Mouse (Mus musculus): ENCODE results near the gene Inhba. TPM values are rescaled to one million over a fixed set of nuclear protein-coding genes. Genes with fewer than 3 reads are reported as not detected.

The Inhba gene
- polyA plus RNA-seq, 1 experiment from 2014 or later, result 0.23 TPM

- Histone ChIP-seq H3K36me3 (no peaks in the 10 kb centered on the region), H3K9me3 (no peaks in the 10 kb centered on the region), H3K4me1 (replicated peaks) (peaks cover 18% of the 10 kb centered on the region), H3K4me2 (replicated peaks) (peak overlapping the region; percentile 75), H3K4me3 (replicated peaks) (peak overlapping the region; percentile 43), H3K27ac (no peak overlapping the region), H3K27me3 (peaks cover 40% of the 10 kb centered on the region), H3K9ac (replicated peaks) (peak overlapping the region; percentile 51)
- ATAC-seq, result peak; percentile 95
- 6% methylated on average over 19 of the region's 19 CpGs for WGBS
Observed at GRCm38 (mm10) chr13:16012243-16012887, 714 bp downstream of the Inhba start.

- Histone ChIP-seq H3K9ac (replicated peaks) (no peak overlapping the region), H3K4me1 (replicated peaks) (peaks cover 24% of the 10 kb centered on the region), H3K27me3 (peaks cover 57% of the 10 kb centered on the region), H3K36me3 (no peaks in the 10 kb centered on the region), H3K9me3 (no peaks in the 10 kb centered on the region), H3K4me2 (replicated peaks) (no peak overlapping the region), H3K27ac (no peak overlapping the region), H3K4me3 (replicated peaks) (no peak overlapping the region)
- 67% methylated on average over 3 of the region's 3 CpGs for WGBS
- no peak for ATAC-seq
Observed at GRCm38 (mm10) chr13:16014166-16014565, 2.5 kb downstream of the Inhba start.

GRCm38 (mm10) chr13:16016506-16016905 lies 4.9 kb downstream of the Inhba start:
- H3K27me3 ChIP-seq, result peaks cover 49% of the 10 kb centered on the region
- H3K9ac ChIP-seq (replicated peaks), result no peak overlapping the region
- H3K36me3 ChIP-seq, result no peaks in the 10 kb centered on the region
- 5% methylated on average over 2 of the region's 2 CpGs for WGBS
- no peak overlapping the region for H3K4me2 ChIP-seq (replicated peaks)
- H3K4me3 ChIP-seq (replicated peaks), result no peak overlapping the region
- no peaks in the 10 kb centered on the region for H3K9me3 ChIP-seq
- no peak overlapping the region for H3K27ac ChIP-seq
- no peak for ATAC-seq
- H3K4me1 ChIP-seq (replicated peaks), result peaks cover 23% of the 10 kb centered on the region

GRCm38 (mm10) chr13:16017338-16017737 lies 5.7 kb downstream of the Inhba start:
- peaks cover 16% of the 10 kb centered on the region for H3K4me1 ChIP-seq (replicated peaks)
- H3K27ac ChIP-seq, result no peak overlapping the region
- H3K4me3 ChIP-seq (replicated peaks), result peak overlapping the region; percentile 39
- H3K9ac ChIP-seq (replicated peaks), result peak overlapping the region; percentile 56
- peaks cover 45% of the 10 kb centered on the region for H3K27me3 ChIP-seq
- no peaks in the 10 kb centered on the region for H3K9me3 ChIP-seq
- ATAC-seq, result 0 out of 2 replicates have a peak, but pooled peaks have one; percentile 22
- H3K36me3 ChIP-seq, result no peaks in the 10 kb centered on the region
- H3K4me2 ChIP-seq (replicated peaks), result peak overlapping the region; percentile 69
- WGBS, result 2% methylated on average over 20 of the region's 20 CpGs

- H3K9ac ChIP-seq (replicated peaks), result peak overlapping the region; percentile 56
- peak overlapping the region; percentile 39 for H3K4me3 ChIP-seq (replicated peaks)
- peaks cover 41% of the 10 kb centered on the region for H3K27me3 ChIP-seq
- H3K27ac ChIP-seq, result no peak overlapping the region
- H3K4me1 ChIP-seq (replicated peaks), result peaks cover 14% of the 10 kb centered on the region
- no peaks in the 10 kb centered on the region for H3K36me3 ChIP-seq
- peak overlapping the region; percentile 69 for H3K4me2 ChIP-seq (replicated peaks)
- H3K9me3 ChIP-seq, result no peaks in the 10 kb centered on the region
- peak; percentile 15; the same call in 1 of the 2 replicates for ATAC-seq
- WGBS, result 4% methylated on average over 9 of the region's 9 CpGs
Observed at GRCm38 (mm10) chr13:16017777-16018176, 6.1 kb downstream of the Inhba start.

GRCm38 (mm10) chr13:16018807-16019510 lies 7.3 kb downstream of the Inhba start:
- Histone ChIP-seq H3K4me3 (replicated peaks) (no peak overlapping the region), H3K27me3 (peaks cover 38% of the 10 kb centered on the region), H3K9ac (replicated peaks) (no peak overlapping the region), H3K9me3 (no peaks in the 10 kb centered on the region), H3K27ac (no peak overlapping the region), H3K4me2 (replicated peaks) (no peak overlapping the region), H3K4me1 (replicated peaks) (peaks cover 14% of the 10 kb centered on the region), H3K36me3 (no peaks in the 10 kb centered on the region)
- ATAC-seq, result no peak
- WGBS, result 74% methylated on average over 3 of the region's 3 CpGs

GRCm38 (mm10) chr13:16020659-16021058 lies 9.0 kb downstream of the Inhba start:
- Histone ChIP-seq H3K27me3 (peaks cover 32% of the 10 kb centered on the region), H3K4me3 (replicated peaks) (no peak overlapping the region), H3K9me3 (no peaks in the 10 kb centered on the region), H3K36me3 (no peaks in the 10 kb centered on the region), H3K9ac (replicated peaks) (no peak overlapping the region), H3K4me1 (replicated peaks) (peaks cover 14% of the 10 kb centered on the region), H3K27ac (no peak overlapping the region), H3K4me2 (replicated peaks) (no peak overlapping the region)
- WGBS, result 5% methylated on average over 1 of the region's 1 CpGs
- ATAC-seq, result peak; percentile 7; the same call in 1 of the 2 replicates

GRCm38 (mm10) chr13:16021181-16021580 lies 9.5 kb downstream of the Inhba start:
- Histone ChIP-seq H3K27ac (no peak overlapping the region), H3K4me2 (replicated peaks) (no peak overlapping the region), H3K27me3 (peaks cover 26% of the 10 kb centered on the region), H3K36me3 (no peaks in the 10 kb centered on the region), H3K9ac (replicated peaks) (no peak overlapping the region), H3K9me3 (no peaks in the 10 kb centered on the region), H3K4me3 (replicated peaks) (no peak overlapping the region), H3K4me1 (replicated peaks) (peaks cover 11% of the 10 kb centered on the region)
- WGBS, result 66% methylated on average over 6 of the region's 6 CpGs
- no peak for ATAC-seq

- no peaks in the 10 kb centered on the region for H3K9me3 ChIP-seq
- no peak overlapping the region for H3K9ac ChIP-seq (replicated peaks)
- H3K36me3 ChIP-seq, result no peaks in the 10 kb centered on the region
- no peak overlapping the region for H3K4me3 ChIP-seq (replicated peaks)
- H3K27me3 ChIP-seq, result peaks cover 24% of the 10 kb centered on the region
- no peak overlapping the region for H3K4me2 ChIP-seq (replicated peaks)
- peaks cover 11% of the 10 kb centered on the region for H3K4me1 ChIP-seq (replicated peaks)
- no peak for ATAC-seq
- no peak overlapping the region for H3K27ac ChIP-seq
- WGBS, result 95% methylated on average over 7 of the region's 7 CpGs
Observed at GRCm38 (mm10) chr13:16021849-16022248, 10.2 kb downstream of the Inhba start.

- no peak for ATAC-seq
- Histone ChIP-seq H3K4me1 (replicated peaks) (peaks cover 4% of the 10 kb centered on the region), H3K27ac (no peak overlapping the region), H3K4me2 (replicated peaks) (no peak overlapping the region; the same call in 1 of the 2 replicates), H3K36me3 (no peaks in the 10 kb centered on the region), H3K4me3 (replicated peaks) (no peak overlapping the region), H3K9ac (replicated peaks) (no peak overlapping the region), H3K27me3 (peaks cover 18% of the 10 kb centered on the region), H3K9me3 (no peaks in the 10 kb centered on the region)
- WGBS, result 94% methylated on average over 8 of the region's 8 CpGs
Observed at GRCm38 (mm10) chr13:16022536-16022935, 10.9 kb downstream of the Inhba start.

GRCm38 (mm10) chr13:16023070-16024039 lies 11.7 kb downstream of the Inhba start:
- Histone ChIP-seq H3K4me2 (replicated peaks) (peak overlapping the region; percentile 31), H3K4me3 (replicated peaks) (no peak overlapping the region), H3K27ac (0 out of 2 replicates have a peak overlapping the region, but pooled peaks have one; percentile 10), H3K4me1 (replicated peaks) (no peaks in the 10 kb centered on the region), H3K36me3 (no peaks in the 10 kb centered on the region), H3K27me3 (peaks cover 11% of the 10 kb centered on the region), H3K9ac (replicated peaks) (no peak overlapping the region), H3K9me3 (no peaks in the 10 kb centered on the region)
- peak; percentile 73 for ATAC-seq
- whole genome bisulfite sequencing, result 58% methylated on average over 13 of the region's 13 CpGs

Measured in midbrain, embryonic 13.5 days (tissue).